Mouse (Mus musculus) telencephalon, adult 2 months (tissue): ENCODE measurements around the gene Gm21961.
"Not testable (repeated sequence)": the region's sequence is repeated elsewhere in the genome, so short reads cannot be mapped to it uniquely, and the experiment has no call there.

Source experiments
- DNase-seq: peaks from one replicate; pipeline ENCODE4 v3.0.0-alpha.2; 2011; ENCODE audit warnings: low read depth, low spot score

Gene Gm21961

DNA sequence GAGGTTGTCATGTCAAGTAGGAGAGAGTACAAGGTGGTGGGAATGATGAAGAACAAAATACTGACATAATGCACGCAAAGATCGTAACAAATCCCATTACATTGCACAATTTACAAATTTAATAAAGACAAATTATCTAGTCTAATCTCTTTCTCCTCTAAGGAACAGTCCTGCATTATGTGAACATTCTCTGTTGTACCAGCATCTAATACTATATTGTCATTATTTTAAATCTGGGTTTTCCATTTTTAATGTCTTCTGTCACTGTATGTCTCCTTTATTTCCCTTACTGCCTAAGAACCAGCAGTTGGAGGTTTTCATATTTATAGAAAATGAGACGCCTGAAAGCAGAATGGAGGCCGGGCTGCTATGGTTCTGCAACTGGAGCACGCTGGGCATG, at the start of gene Gm21961:
TSS of gene Gm21961 (minus strand) at position 101 of the 400 bp plus-strand sequence.
- no peak for DNase-seq

- no peak for DNase-seq
Observed at GRCm38 (mm10) chr15:65041999-65042398, 27.3 kb upstream of the Gm21961 start.

DNA sequence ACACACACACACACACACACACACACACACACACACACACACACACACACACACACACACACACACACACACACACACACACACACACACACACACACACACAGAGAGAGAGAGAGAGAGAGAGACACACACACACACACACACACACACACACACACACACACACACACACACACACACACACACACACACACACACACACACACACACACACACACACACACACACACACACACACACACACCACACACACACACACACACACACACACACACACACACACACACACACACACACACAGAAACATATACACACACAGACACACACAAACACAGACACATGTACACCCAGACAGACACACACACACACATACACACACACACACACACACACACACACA, 24.5 kb upstream of the Gm21961 start:
- not testable (repeated sequence) for DNase-seq

DNA sequence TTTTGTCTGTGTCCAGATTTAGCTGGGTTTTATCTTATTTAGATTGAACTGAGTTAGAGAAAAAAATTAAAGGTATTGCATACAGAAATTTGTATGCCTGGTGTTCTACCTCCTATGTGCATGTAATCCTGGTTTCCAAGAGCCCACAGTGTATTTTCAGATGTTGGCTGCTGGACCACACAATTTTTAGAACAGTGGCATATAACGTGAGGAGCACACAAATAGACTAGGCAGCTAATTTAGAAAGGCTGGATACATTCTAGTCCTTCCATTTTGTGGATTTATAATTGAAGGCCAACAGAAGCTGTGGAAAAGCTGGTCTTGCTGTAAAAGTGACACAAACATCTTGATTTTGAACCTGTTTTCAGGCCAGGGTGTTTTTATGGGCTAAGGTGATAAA, 3.3 kb upstream of the Gm21961 start:
- peak; percentile 18 for DNase-seq

GRCm38 (mm10) chr15:65006177-65006576, 8.5 kb downstream of the Gm21961 start:
- DNase-seq, result peak; percentile 61

DNA sequence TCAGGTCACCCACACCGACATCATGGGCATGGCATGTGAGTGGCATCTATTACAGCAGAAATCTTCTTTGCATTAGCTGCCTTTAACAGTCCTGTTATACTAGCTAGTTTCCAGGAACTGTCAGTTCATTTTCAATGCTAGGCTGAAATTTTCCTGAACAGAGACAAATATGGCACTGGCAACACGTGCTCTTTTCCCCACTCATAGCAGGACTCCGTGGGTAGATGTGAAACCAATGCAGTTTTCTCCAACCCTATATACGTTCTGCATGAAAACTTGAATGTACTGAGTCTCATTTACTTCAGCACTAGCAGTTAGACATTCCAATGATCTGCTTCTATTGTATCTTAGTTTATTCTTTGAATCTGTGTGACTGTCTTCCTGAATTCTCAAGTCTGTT, 20.2 kb downstream of the Gm21961 start:
- DNase-seq, result peak; percentile 15

DNA sequence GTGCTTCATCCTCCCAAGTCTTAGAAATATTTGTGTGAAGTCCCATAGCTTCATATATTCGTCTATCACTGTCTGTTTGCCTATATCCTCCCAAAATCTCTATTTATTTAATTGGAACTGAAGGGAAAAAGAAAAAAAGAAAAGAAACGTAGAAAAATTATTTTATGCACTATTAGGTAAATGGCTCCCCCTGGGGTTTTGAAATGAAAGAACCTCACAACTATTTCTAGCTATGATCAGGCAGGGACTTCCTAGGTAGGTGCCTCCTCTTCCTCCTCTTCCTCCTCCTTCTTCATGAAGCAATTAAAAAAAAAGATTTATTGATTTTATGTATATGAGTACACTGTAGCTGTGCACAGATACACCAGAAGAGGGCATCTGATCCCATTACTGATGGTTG, 34.7 kb downstream of the Gm21961 start:
- no peak for DNase-seq

DNA sequence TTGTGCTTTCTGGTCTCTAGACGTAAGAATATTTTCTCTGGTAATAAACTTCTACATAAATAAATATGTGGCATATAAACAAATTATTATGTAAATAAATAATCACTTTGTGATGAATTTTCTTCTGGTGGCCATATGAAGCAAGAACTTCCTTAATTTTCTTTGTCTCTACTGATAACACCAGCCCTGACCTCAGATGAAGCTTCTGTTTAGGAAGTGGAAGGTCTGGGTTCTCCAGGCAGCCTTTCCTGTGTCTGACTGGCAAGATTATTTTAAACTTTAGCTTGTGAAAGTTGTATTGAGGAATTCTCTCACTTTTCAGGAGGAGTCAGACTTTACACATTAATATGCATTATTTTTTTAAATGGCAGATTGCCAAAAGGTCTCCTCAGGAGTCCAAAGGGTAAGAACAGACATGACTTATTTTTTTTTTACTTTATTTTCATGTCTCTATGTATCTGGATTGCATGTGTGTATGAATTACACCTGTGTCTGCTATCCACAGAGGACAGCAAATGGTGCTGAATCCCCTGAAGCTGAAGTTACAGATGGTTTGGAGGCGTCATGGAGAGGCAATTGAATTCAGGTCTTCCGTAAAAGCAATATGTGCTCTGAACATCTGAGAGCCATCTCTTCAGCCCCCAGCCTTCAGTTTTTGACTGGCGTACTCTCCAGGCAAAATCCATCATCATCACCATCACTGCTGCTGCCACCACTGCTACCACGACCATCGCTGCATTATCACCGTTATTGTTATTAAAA, 38.5 kb downstream of the Gm21961 start:
- peak; percentile 44 for DNase-seq
